Mouse (Mus musculus): ENCODE measurements around the gene Cphx1. TPM values are rescaled to one million over a fixed set of nuclear protein-coding genes. Genes with fewer than 3 reads are reported as not detected.
"Not testable (repeated sequence)": the region's sequence is repeated elsewhere in the genome, so short reads cannot be mapped to it uniquely, and the experiment has no call there.

The Cphx1 gene
- polyA plus RNA-seq (2015; fragmentation: Nextera tagmentation; extraction: Ambion mirVana) = 0.08 TPM in 1 of 2 replicates, not detected in the other

GRCm38 (mm10) chr14:25938004-25938403 is at the start of gene Cphx1:
Gene Cphx1 (plus strand): TSS chr14:25938304.
- not testable (repeated sequence) for H3K4me3 ChIP-seq (replicated peaks); H3K4me2 ChIP-seq; H3K9me3 ChIP-seq (replicated peaks); H3K27ac ChIP-seq; H3K4me1 ChIP-seq (replicated peaks); H3K27me3 ChIP-seq; ATAC-seq (ENCODE audit: low read depth); H3K9ac ChIP-seq; H3K36me3 ChIP-seq; DNase-seq
- WGBS (ENCODE audit: insufficient replicate concordance) = no CpG with 5 or more reads among the region's 8 CpGs

DNA sequence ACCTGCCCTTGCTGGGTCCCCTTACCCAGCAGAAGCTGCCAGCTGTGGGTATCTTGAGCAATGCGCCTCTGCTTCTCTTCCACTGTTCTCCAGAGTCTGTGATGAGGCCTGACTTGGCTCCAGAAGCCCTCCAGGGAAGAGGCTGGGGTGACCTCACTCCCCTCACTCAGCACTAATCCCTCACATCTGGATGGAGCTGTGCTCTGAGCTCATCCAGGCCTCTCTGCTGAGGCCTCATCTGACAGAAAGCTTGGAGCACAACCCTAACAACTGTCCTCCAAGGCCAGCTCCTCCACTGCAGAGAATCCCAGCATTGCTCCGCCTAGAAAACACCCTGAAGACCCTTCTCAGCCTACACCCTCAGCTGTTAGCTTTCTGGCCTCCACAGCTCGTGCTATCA is 43.5 kb upstream of the Cphx1 start:
- WGBS (ENCODE audit: insufficient replicate concordance) = no CpG with 5 or more reads among the region's 3 CpGs
- not testable (repeated sequence) for H3K4me1 ChIP-seq (replicated peaks); DNase-seq; H3K9me3 ChIP-seq (replicated peaks); H3K4me3 ChIP-seq (replicated peaks); H3K36me3 ChIP-seq; H3K9ac ChIP-seq; H3K27ac ChIP-seq; H3K4me2 ChIP-seq; ATAC-seq (ENCODE audit: low read depth); H3K27me3 ChIP-seq

- no CpG with 5 or more reads among the region's 7 CpGs for WGBS (ENCODE audit: insufficient replicate concordance)
- H3K4me2 ChIP-seq = not testable (repeated sequence)
Measured at GRCm38 (mm10) chr14:25895686-25896085, 42.4 kb upstream of the Cphx1 start.

GRCm38 (mm10) chr14:25903000-25903399 is 35.1 kb upstream of the Cphx1 start, which contains the start of gene Plac9a:
Gene Plac9a (minus strand): TSS chr14:25903100.
- H3K9me3 ChIP-seq (replicated peaks); DNase-seq; H3K4me1 ChIP-seq (replicated peaks); ATAC-seq (ENCODE audit: low read depth); H3K36me3 ChIP-seq; H3K27ac ChIP-seq; H3K4me2 ChIP-seq; H3K27me3 ChIP-seq; H3K4me3 ChIP-seq (replicated peaks); H3K9ac ChIP-seq: not testable (repeated sequence)
- no CpG with 5 or more reads among the region's 10 CpGs for WGBS (ENCODE audit: insufficient replicate concordance)

More at GRCm38 (mm10) chr14:25895686-25896085, 42.4 kb upstream of the Cphx1 start:
- not testable (repeated sequence) for DNase-seq; ATAC-seq (ENCODE audit: low read depth); H3K27me3 ChIP-seq; H3K36me3 ChIP-seq; H3K4me3 ChIP-seq (replicated peaks); H3K9ac ChIP-seq; H3K9me3 ChIP-seq (replicated peaks); H3K4me1 ChIP-seq (replicated peaks); H3K27ac ChIP-seq

DNA sequence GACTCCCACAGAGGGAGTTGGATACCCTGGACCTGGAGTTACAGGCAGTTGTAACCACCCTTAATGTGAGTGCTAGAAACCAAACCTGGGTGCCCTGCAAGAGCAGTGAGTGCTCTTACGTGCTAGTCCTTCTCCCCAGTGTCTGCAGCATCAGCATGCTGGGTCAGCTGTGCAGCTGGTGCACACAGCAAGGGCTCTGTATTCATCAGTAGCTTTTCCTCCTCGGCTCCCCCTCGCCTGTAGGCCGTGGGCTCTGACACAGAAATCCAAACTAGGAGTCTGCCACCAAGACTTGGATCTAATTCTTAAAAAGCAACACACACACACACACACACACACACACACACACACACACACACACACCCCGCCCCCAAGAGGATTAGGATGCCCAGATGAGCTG is 32.9 kb upstream of the Cphx1 start:
- H3K4me1 ChIP-seq (replicated peaks); H3K27ac ChIP-seq; H3K9ac ChIP-seq; DNase-seq; H3K36me3 ChIP-seq; H3K4me3 ChIP-seq (replicated peaks); H3K27me3 ChIP-seq; ATAC-seq (ENCODE audit: low read depth); H3K9me3 ChIP-seq (replicated peaks); H3K4me2 ChIP-seq: not testable (repeated sequence)
- WGBS (ENCODE audit: insufficient replicate concordance) = 50% methylated on average over 1 of the region's 5 CpGs

DNA sequence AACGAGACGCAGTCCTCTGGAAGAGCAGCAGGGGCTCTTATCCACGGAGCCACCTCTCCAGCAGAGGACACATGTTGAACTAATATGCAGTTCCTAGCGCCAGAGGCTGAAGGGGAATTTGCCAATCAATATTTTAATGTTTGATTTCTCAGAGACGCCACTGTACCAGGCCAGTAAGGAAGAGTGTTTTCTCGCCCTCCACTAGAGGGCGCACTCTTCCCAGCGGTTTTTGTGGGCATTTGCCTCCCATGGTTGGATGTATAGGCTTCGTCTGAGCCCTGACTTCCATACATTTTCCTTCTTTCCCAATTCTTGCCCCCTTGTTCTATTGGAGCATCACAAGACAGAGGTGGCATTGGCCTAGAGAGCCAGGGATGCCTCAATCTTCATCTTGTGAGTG is 30.8 kb upstream of the Cphx1 start:
- H3K27ac ChIP-seq; H3K36me3 ChIP-seq; H3K9me3 ChIP-seq (replicated peaks); H3K4me2 ChIP-seq; H3K9ac ChIP-seq; DNase-seq; H3K4me1 ChIP-seq (replicated peaks); H3K27me3 ChIP-seq; ATAC-seq (ENCODE audit: low read depth); H3K4me3 ChIP-seq (replicated peaks): not testable (repeated sequence)
- no CpG with 5 or more reads among the region's 9 CpGs for WGBS (ENCODE audit: insufficient replicate concordance)

DNA sequence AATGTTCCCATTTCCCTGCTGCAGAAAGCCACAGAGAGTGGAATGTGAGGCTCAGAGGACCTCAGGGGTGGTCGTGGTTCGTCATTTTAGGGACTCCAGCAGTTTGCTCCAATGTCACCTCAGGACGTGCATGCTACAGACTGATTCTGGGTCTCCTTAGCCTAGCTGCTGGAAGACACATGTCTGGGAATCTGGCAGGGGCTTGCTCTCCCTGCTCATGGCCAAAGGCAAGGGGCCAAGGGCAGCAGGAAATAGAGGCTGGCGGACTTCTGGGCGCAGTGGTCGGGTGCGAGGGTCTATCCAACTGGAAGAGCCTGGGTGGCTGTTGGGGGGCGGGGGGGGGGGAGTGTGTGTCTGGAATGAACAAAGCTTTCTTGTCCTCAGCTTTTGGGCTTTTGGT is 29.1 kb upstream of the Cphx1 start:
- not testable (repeated sequence) for H3K4me2 ChIP-seq; H3K9ac ChIP-seq; ATAC-seq (ENCODE audit: low read depth); H3K36me3 ChIP-seq; H3K27me3 ChIP-seq; DNase-seq; H3K4me3 ChIP-seq (replicated peaks); H3K4me1 ChIP-seq (replicated peaks); H3K27ac ChIP-seq; H3K9me3 ChIP-seq (replicated peaks)
- no CpG with 5 or more reads among the region's 8 CpGs for WGBS (ENCODE audit: insufficient replicate concordance)

- ATAC-seq (ENCODE audit: low read depth); H3K4me1 ChIP-seq (replicated peaks): not testable (repeated sequence)
Measured at GRCm38 (mm10) chr14:25918427-25919170, 19.5 kb upstream of the Cphx1 start.

DNA sequence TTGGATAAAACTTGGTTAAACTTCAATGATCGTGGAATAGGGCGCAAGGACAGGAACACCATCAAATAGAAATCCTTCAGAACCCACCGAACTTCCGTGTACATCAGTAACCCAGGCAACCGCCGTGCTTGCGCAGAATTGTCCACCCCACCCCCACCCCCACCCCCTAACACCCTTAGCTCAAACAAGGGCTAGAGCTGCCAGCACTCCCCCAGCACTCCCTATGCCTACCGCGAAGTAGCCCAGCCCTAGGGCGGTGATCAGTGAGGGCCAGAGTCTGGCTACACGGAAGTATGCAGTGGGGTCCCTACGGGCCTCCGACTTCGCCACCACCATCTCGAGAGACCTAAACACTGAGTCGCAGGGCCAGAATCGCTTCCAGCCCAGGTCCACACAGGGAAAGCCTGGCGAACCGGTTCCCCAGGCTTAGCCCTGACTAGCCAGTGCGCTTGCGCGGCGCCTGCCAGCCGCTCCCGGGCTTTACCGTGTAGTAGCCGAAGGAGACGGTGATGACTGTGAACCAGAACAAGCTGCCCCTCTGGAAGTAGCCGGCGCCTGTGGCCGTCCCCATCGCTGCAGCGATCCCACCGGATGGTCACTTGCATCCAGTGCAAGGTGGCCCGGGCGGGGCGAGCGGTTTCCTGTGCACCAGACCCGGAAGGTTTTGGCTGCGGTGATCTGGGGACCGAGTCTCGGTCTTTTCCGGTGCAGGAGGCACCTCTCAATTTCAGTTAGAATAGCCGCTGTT is 11.1 kb upstream of the Cphx1 start:
- DNase-seq; H3K9ac ChIP-seq; H3K4me3 ChIP-seq (replicated peaks); H3K4me2 ChIP-seq; H3K27ac ChIP-seq; H3K4me1 ChIP-seq (replicated peaks); H3K36me3 ChIP-seq; H3K27me3 ChIP-seq; H3K9me3 ChIP-seq (replicated peaks): not testable (repeated sequence)
- ATAC-seq (ENCODE audit: low read depth) = peak; percentile 69
- WGBS (ENCODE audit: insufficient replicate concordance) = no CpG with 5 or more reads among the region's 44 CpGs

More at GRCm38 (mm10) chr14:25918427-25919170, 19.5 kb upstream of the Cphx1 start:
- H3K4me3 ChIP-seq (replicated peaks); H3K9ac ChIP-seq; H3K27ac ChIP-seq; H3K36me3 ChIP-seq; DNase-seq; H3K4me2 ChIP-seq; H3K27me3 ChIP-seq; H3K9me3 ChIP-seq (replicated peaks): not testable (repeated sequence)
- whole genome bisulfite sequencing (ENCODE audit: insufficient replicate concordance) = no CpG with 5 or more reads among the region's 5 CpGs

GRCm38 (mm10) chr14:25927562-25927881 is 10.6 kb upstream of the Cphx1 start, which contains the start of gene Tmem254a:
Gene Tmem254a (minus strand): TSS chr14:25927672.
- H3K27ac ChIP-seq; H3K9me3 ChIP-seq (replicated peaks); DNase-seq; H3K4me3 ChIP-seq (replicated peaks); H3K27me3 ChIP-seq; H3K4me1 ChIP-seq (replicated peaks); H3K4me2 ChIP-seq; H3K36me3 ChIP-seq; H3K9ac ChIP-seq: not testable (repeated sequence)
- WGBS (ENCODE audit: insufficient replicate concordance) = no CpG with 5 or more reads among the region's 10 CpGs
- peak; percentile 87 for ATAC-seq (ENCODE audit: low read depth)

- not testable (repeated sequence) for DNase-seq; H3K9ac ChIP-seq; H3K9me3 ChIP-seq (replicated peaks); H3K36me3 ChIP-seq; H3K27ac ChIP-seq; H3K4me2 ChIP-seq; H3K27me3 ChIP-seq; H3K4me3 ChIP-seq (replicated peaks); H3K4me1 ChIP-seq (replicated peaks)
- ATAC-seq (ENCODE audit: low read depth) = peak; percentile 76
- WGBS (ENCODE audit: insufficient replicate concordance) = no CpG with 5 or more reads among the region's 5 CpGs
Measured at GRCm38 (mm10) chr14:25936867-25937630, 1.1 kb upstream of the Cphx1 start.
